Mouse (Mus musculus): ENCODE results near the gene Ubqln5. TPM values are rescaled to one million over a fixed set of nuclear protein-coding genes. Genes with fewer than 3 reads are reported as not detected.

Ubqln5 gene
- polyA plus RNA-seq, 1 experiment from 2014 or later: not detected

Other genes starting within 250 kb of the Ubqln5 start
- not detected in 2 replicates for gene Olfr66, start 243.6 kb downstream of the Ubqln5 start, polyA plus RNA-seq (2015; fragmentation: Nextera tagmentation; extraction: Ambion mirVana)
- gene Olfr64, start 235.3 kb downstream of the Ubqln5 start, polyA plus RNA-seq (2015; fragmentation: Nextera tagmentation; extraction: Ambion mirVana): not detected in 2 replicates
- not detected in 2 replicates for gene Olfr65, start 226.3 kb downstream of the Ubqln5 start, polyA plus RNA-seq (2015; fragmentation: Nextera tagmentation; extraction: Ambion mirVana)
- not detected in 2 replicates for gene Olfr631, start 201.0 kb downstream of the Ubqln5 start, polyA plus RNA-seq (2015; fragmentation: Nextera tagmentation; extraction: Ambion mirVana)
- not detected in 2 replicates for gene Olfr632, start 195.5 kb downstream of the Ubqln5 start, polyA plus RNA-seq (2015; fragmentation: Nextera tagmentation; extraction: Ambion mirVana)
- gene Olfr633, start 185.4 kb downstream of the Ubqln5 start, polyA plus RNA-seq (2015; fragmentation: Nextera tagmentation; extraction: Ambion mirVana): not detected in 2 replicates
- not detected in 2 replicates for gene Olfr635, start 158.7 kb downstream of the Ubqln5 start, polyA plus RNA-seq (2015; fragmentation: Nextera tagmentation; extraction: Ambion mirVana)
- gene Olfr638, start 131.1 kb downstream of the Ubqln5 start, polyA plus RNA-seq (2015; fragmentation: Nextera tagmentation; extraction: Ambion mirVana): not detected in 2 replicates
- gene Olfr639, start 112.5 kb downstream of the Ubqln5 start, polyA plus RNA-seq (2015; fragmentation: Nextera tagmentation; extraction: Ambion mirVana): not detected in 2 replicates
- gene Olfr640, start 104.3 kb downstream of the Ubqln5 start, polyA plus RNA-seq (2015; fragmentation: Nextera tagmentation; extraction: Ambion mirVana): not detected in 2 replicates
- gene Olfr641, start 94.4 kb downstream of the Ubqln5 start, polyA plus RNA-seq (2015; fragmentation: Nextera tagmentation; extraction: Ambion mirVana): not detected in 2 replicates
- not detected in 2 replicates for gene Olfr642, start 77.2 kb downstream of the Ubqln5 start, polyA plus RNA-seq (2015; fragmentation: Nextera tagmentation; extraction: Ambion mirVana)
- gene 4930516K23Rik, start 68.4 kb downstream of the Ubqln5 start, polyA plus RNA-seq (2015; fragmentation: Nextera tagmentation; extraction: Ambion mirVana): not detected in 2 replicates
- gene Olfr644, start 58.0 kb downstream of the Ubqln5 start, polyA plus RNA-seq (2015; fragmentation: Nextera tagmentation; extraction: Ambion mirVana): not detected in 2 replicates
- gene Olfr645, start 44.4 kb downstream of the Ubqln5 start, polyA plus RNA-seq (2015; fragmentation: Nextera tagmentation; extraction: Ambion mirVana): not detected in 2 replicates
- not detected in 2 replicates for gene Olfr646, start 25.0 kb downstream of the Ubqln5 start, polyA plus RNA-seq (2015; fragmentation: Nextera tagmentation; extraction: Ambion mirVana)
- not detected in 2 replicates for gene Olfr643, start 7.6 kb upstream of the Ubqln5 start, polyA plus RNA-seq (2015; fragmentation: Nextera tagmentation; extraction: Ambion mirVana)
- gene Ubqln3, start 13.5 kb upstream of the Ubqln5 start, polyA plus RNA-seq (2015; fragmentation: Nextera tagmentation; extraction: Ambion mirVana): not detected in 2 replicates
- not detected in 2 replicates for gene Ubqlnl, start 20.7 kb upstream of the Ubqln5 start, polyA plus RNA-seq (2015; fragmentation: Nextera tagmentation; extraction: Ambion mirVana)
- gene Olfm5, start 35.0 kb upstream of the Ubqln5 start, polyA plus RNA-seq (2015; fragmentation: Nextera tagmentation; extraction: Ambion mirVana): not detected in 2 replicates
- 0.11 and 0.24 TPM in 2 replicates for gene Olfr648, start 53.6 kb upstream of the Ubqln5 start, polyA plus RNA-seq (2015; fragmentation: Nextera tagmentation; extraction: Ambion mirVana)
- not detected in 2 replicates for gene Olfr649, start 66.2 kb upstream of the Ubqln5 start, polyA plus RNA-seq (2015; fragmentation: Nextera tagmentation; extraction: Ambion mirVana)
- 0.50 and 0.61 TPM in 2 replicates for gene Trim6, start 89.0 kb upstream of the Ubqln5 start, polyA plus RNA-seq (2015; fragmentation: Nextera tagmentation; extraction: Ambion mirVana)
- 1.8 and 1.9 TPM in 2 replicates for gene Trim34a, start 114.6 kb upstream of the Ubqln5 start, polyA plus RNA-seq (2015; fragmentation: Nextera tagmentation; extraction: Ambion mirVana)
- gene Trim5, start 158.3 kb upstream of the Ubqln5 start, polyA plus RNA-seq (2015; fragmentation: Nextera tagmentation; extraction: Ambion mirVana): 0.26 and 0.37 TPM in 2 replicates
- gene Trim12a, start 185.6 kb upstream of the Ubqln5 start, polyA plus RNA-seq (2015; fragmentation: Nextera tagmentation; extraction: Ambion mirVana): 5.7 and 6.1 TPM in 2 replicates
- gene Trim34b, start 199.6 kb upstream of the Ubqln5 start, polyA plus RNA-seq (2015; fragmentation: Nextera tagmentation; extraction: Ambion mirVana): not detected in 2 replicates
- gene Trim12c, start 223.5 kb upstream of the Ubqln5 start, polyA plus RNA-seq (2015; fragmentation: Nextera tagmentation; extraction: Ambion mirVana): 1.7 and 2.7 TPM in 2 replicates
- gene Trim30b, start 240.1 kb upstream of the Ubqln5 start, polyA plus RNA-seq (2015; fragmentation: Nextera tagmentation; extraction: Ambion mirVana): 0.04 TPM in 1 of 2 replicates, not detected in the other

Measured in limb, embryonic 15.5 days (tissue).